Mouse (Mus musculus) CH12.LX (cell line): ENCODE measurements around the gene Kpnb1. TPM values are rescaled to one million over a fixed set of nuclear protein-coding genes. Genes with fewer than 3 reads are reported as not detected.

Experiments
- DNase-seq: peaks from one replicate; pipeline ENCODE4 v3.0.0-alpha.2; 2013; ENCODE audit errors: extremely low read depth
- H3K27ac ChIP-seq: 2 replicates; pipeline ENCODE4 v1.5.1; 2012; ENCODE audit warnings: low read depth, mild to moderate bottlenecking, control low read depth, moderate library complexity; ENCODE audit not compliant: insufficient read depth
- H3K27me3 ChIP-seq: replicated peaks from 2 replicates; pipeline ENCODE3; 2012; ENCODE audit warnings: inconsistent platforms
- H3K36me3 ChIP-seq, 2 experiments: replicated peaks in 1 of 2; 2 replicates each; pipeline versions ENCODE3 to v1.6.1; 2012; ENCODE audit warnings: inconsistent platforms in 1 of 2, low read length in 1 of 2, mild to moderate bottlenecking in 1 of 2, mixed read lengths in 1 of 2, moderate library complexity in 1 of 2; ENCODE audit not compliant: control insufficient read depth in 1 of 2, insufficient read depth in 1 of 2
- H3K4me1 ChIP-seq, 2 experiments: 2 replicates each; pipeline ENCODE4 v1.6.1; 2012; ENCODE audit warnings: inconsistent platforms in 1 of 2, moderate library complexity in 1 of 2; ENCODE audit not compliant: insufficient read depth in 2 of 2, control insufficient read depth in 1 of 2
- H3K4me2 ChIP-seq: 2 replicates; pipeline ENCODE4 v1.6.1; 2012; ENCODE audit warnings: low read depth, mild to moderate bottlenecking, control low read depth; ENCODE audit not compliant: poor library complexity, insufficient read depth, severe bottlenecking
- H3K4me3 ChIP-seq, 3 experiments: fragments of 150-350 bp in 1 of 3; sonication (generic) in 1 of 3; replicated peaks in 1 of 3; 2 replicates each; pipeline versions ENCODE3 to v1.5.1; 2011 to 2012; ENCODE audit warnings: low read depth in 2 of 3, low read length in 2 of 3, mild to moderate bottlenecking in 2 of 3, moderate library complexity in 2 of 3, control low read depth in 1 of 3, improper control_type of control experiment in 1 of 3, inconsistent platforms in 1 of 3, mixed read lengths in 1 of 3; ENCODE audit not compliant: poor library complexity in 1 of 3
- H3K79me2 ChIP-seq: replicated peaks from 2 replicates; pipeline ENCODE4 v1.6.1; 2012; ENCODE audit warnings: mild to moderate bottlenecking, moderate library complexity; ENCODE audit not compliant: control insufficient read depth, poor library complexity, insufficient read depth, severe bottlenecking; ENCODE audit errors: extremely low read depth
- H3K9ac ChIP-seq: 2 replicates; pipeline ENCODE4 v1.6.1; 2012; ENCODE audit warnings: low read depth, mild to moderate bottlenecking, control low read depth, moderate library complexity; ENCODE audit not compliant: insufficient read depth
- H3K9me3 ChIP-seq: replicated peaks from 2 replicates; pipeline ENCODE3; 2012; ENCODE audit warnings: low read length, inconsistent platforms, mixed read lengths
- CHD1 ChIP-seq: IDR thresholded peaks from 2 replicates; pipeline ENCODE4 v1.6.1; 2012; ENCODE audit warnings: low read depth, low read length, improper control_type of control experiment, inconsistent platforms
- CHD2 ChIP-seq: IDR thresholded peaks from 2 replicates; pipeline ENCODE4 v1.6.1; 2011; ENCODE audit warnings: low read length, improper control_type of control experiment
- CTCF ChIP-seq, 2 experiments: IDR thresholded peaks in 1 of 2; conservative IDR thresholded peaks in 1 of 2; 2 replicates each; pipeline ENCODE4 v1.5.1; 2011 to 2012; ENCODE audit warnings: low read depth in 2 of 2, low read length in 2 of 2, improper control_type of control experiment in 1 of 2, inconsistent platforms in 1 of 2, mild to moderate bottlenecking in 1 of 2, moderate library complexity in 1 of 2
- JUN ChIP-seq: IDR thresholded peaks from 2 replicates; pipeline ENCODE4 v1.6.1; 2011; ENCODE audit warnings: low read depth, mild to moderate bottlenecking, low read length, improper control_type of control experiment, moderate library complexity; ENCODE audit not compliant: insufficient read depth
- MAFK ChIP-seq: IDR thresholded peaks from 2 replicates; pipeline ENCODE4 v1.6.1; 2011; ENCODE audit warnings: low read length, improper control_type of control experiment; ENCODE audit not compliant: insufficient replicate concordance
- MAZ ChIP-seq: IDR thresholded peaks from 2 replicates; pipeline ENCODE4 v1.6.1; 2012; ENCODE audit warnings: low read depth, mild to moderate bottlenecking, inconsistent platforms, low read length, improper control_type of control experiment, moderate library complexity
- NRF1 ChIP-seq: IDR thresholded peaks from 2 replicates; pipeline ENCODE4 v1.6.1; 2014; ENCODE audit warnings: low read depth, mild to moderate bottlenecking, inconsistent platforms, low read length, improper control_type of control experiment, moderate library complexity
- PAX5 ChIP-seq: IDR thresholded peaks from 2 replicates; pipeline ENCODE4 v1.6.1; 2012; ENCODE audit warnings: low read length, inconsistent platforms, mixed read lengths
- POLR2A ChIP-seq: IDR thresholded peaks from 2 replicates; pipeline ENCODE4 v1.6.1; 2011; ENCODE audit warnings: low read depth, mild to moderate bottlenecking, improper control_type of control experiment, low read length
- POLR2AphosphoS2 ChIP-seq: IDR thresholded peaks from 2 replicates; pipeline ENCODE4 v1.6.1; 2011; ENCODE audit warnings: low read depth, low read length, improper control_type of control experiment
- RAD21 ChIP-seq: IDR thresholded peaks from 2 replicates; pipeline ENCODE4 v1.6.1; 2011; ENCODE audit warnings: low read depth, mild to moderate bottlenecking, low read length, improper control_type of control experiment, moderate library complexity
- SMC3 ChIP-seq: IDR thresholded peaks from 2 replicates; pipeline ENCODE4 v1.6.1; 2011; ENCODE audit warnings: low read depth, low read length, improper control_type of control experiment
- TBP ChIP-seq: conservative IDR thresholded peaks from 2 replicates; pipeline ENCODE4 v1.6.1; 2011; ENCODE audit warnings: low read depth, low read length, improper control_type of control experiment
- USF2 ChIP-seq: conservative IDR thresholded peaks from 2 replicates; pipeline ENCODE4 v1.6.1; 2011; ENCODE audit warnings: low read depth, low read length, improper control_type of control experiment
- ZNF384 ChIP-seq: IDR thresholded peaks from 2 replicates; pipeline ENCODE4 v1.6.1; 2012; ENCODE audit warnings: low read depth, low read length, improper control_type of control experiment, inconsistent platforms
- dilution Hi-C: fragments of 300-500 bp; cut with MboI; formaldehyde crosslinking; loops from 2 replicates; pipeline ENCODE4 v1.14.3; 2020; ENCODE audit warnings: low sequenced_read_pairs; ENCODE audit not compliant: extremely low pct_unique_long_range_greater_than_20kb, extremely low pct_ligation_motif_present
- in situ Hi-C: fragments of 300-500 bp; cut with MboI; formaldehyde crosslinking; loops from 3 replicates; pipeline ENCODE4 v1.14.3; 2019; ENCODE audit warnings: low sequenced_read_pairs, low pct_ligation_motif_present, low pct_unique_long_range_greater_than_20kb, mixed read lengths
- polyA plus RNA-seq: library from polyadenylated mRNA; unstranded; fragments of >175 nt; gene quantifications from 2 replicates; pipeline ENCODE4 v1.2.1, GENCODE M21; 2012; ENCODE audit warnings: low read depth; ENCODE audit not compliant: insufficient read length
- total RNA-seq, 2 experiments: library from RNA; depleted of rRNA; stranded (reverse); fragments of 300-350 nt in 1 of 2; fragments of >200 nt in 1 of 2; gene quantifications; 2 replicates each; pipeline ENCODE4 v1.2.3; 2012 to 2014

Kpnb1 gene
- total and polyA plus RNA-seq, 3 experiments, result 194 to 411 (median 234) TPM

GRCm38 (mm10) chr11:97178198-97178597 lies 9.5 kb downstream of the Kpnb1 start:
- Histone ChIP-seq H3K27me3 (no peaks in the 10 kb centered on the region), H3K9ac (no peak overlapping the region), H3K4me2 (no peak overlapping the region), H3K4me3 (no peak overlapping the region), H3K9me3 (no peaks in the 10 kb centered on the region), H3K36me3 (peaks cover 88 to 99% of the 10 kb centered on the region in 2 experiments)
- dilution Hi-C loops, result no loop called here
- DNase-seq, result no peak
- TF ChIP-seq POLR2A (0 out of 2 replicates have a peak, but pooled peaks have one; percentile 19), NRF1 (no peak)
- TF ChIP-seq, all 38 proteins: peak for 1
- peaks cover 60% of the 10 kb centered on the region for H3K79me2 ChIP-seq
- H3K27ac ChIP-seq, result no peak overlapping the region
- in situ Hi-C loops, result no loop called here
- H3K4me1 ChIP-seq, result peaks cover 0 to 45% of the 10 kb centered on the region in 2 experiments; a peak in 2 of 4 replicates

GRCm38 (mm10) chr11:97176851-97177250 lies 10.8 kb downstream of the Kpnb1 start:
- H3K79me2 ChIP-seq, result peaks cover 54% of the 10 kb centered on the region
- no peak overlapping the region for H3K9ac ChIP-seq
- peaks cover 84 to 99% of the 10 kb centered on the region in 2 experiments for H3K36me3 ChIP-seq
- H3K4me3 ChIP-seq, result no peak overlapping the region
- DNase-seq, result peak; percentile 65
- no peaks in the 10 kb centered on the region for H3K27me3 ChIP-seq
- no peak overlapping the region for H3K4me2 ChIP-seq
- in situ Hi-C loops (no loop called here), dilution Hi-C loops (no loop called here)
- peaks cover 0 to 32% of the 10 kb centered on the region in 2 experiments; a peak in 2 of 4 replicates for H3K4me1 ChIP-seq
- TF ChIP-seq RAD21 (peak; percentile 63), CTCF (conservative IDR thresholded peaks at IDR 0.05 in 1 of 2, IDR thresholded peaks at IDR 0.05 in 1 of 2; ENCODE audit: low read depth in 2 of 2, low read length in 2 of 2) (peak; percentile 37 to 76; a peak in 3 of 4 replicates), SMC3 (peak; percentile 51), CHD1 (no peak)
- H3K9me3 ChIP-seq, result no peaks in the 10 kb centered on the region
- H3K27ac ChIP-seq, result no peak overlapping the region

GRCm38 (mm10) chr11:97175499-97175898 lies 12.2 kb downstream of the Kpnb1 start:
- Histone ChIP-seq H3K27ac (no peak overlapping the region), H3K79me2 (peaks cover 41% of the 10 kb centered on the region), H3K9ac (no peak overlapping the region), H3K4me2 (no peak overlapping the region), H3K27me3 (no peaks in the 10 kb centered on the region), H3K4me3 (no peak overlapping the region), H3K4me1 (peaks cover 0 to 18% of the 10 kb centered on the region in 2 experiments; a peak in 1 of 4 replicates)
- no peak for DNase-seq
- in situ Hi-C loops, result no loop called here
- TF ChIP-seq NRF1, result no peak
- TF ChIP-seq ZNF384, result no peak
- no peak for TF ChIP-seq USF2
- no peak for TF ChIP-seq POLR2A
- no peak for TF ChIP-seq CHD2
- TF ChIP-seq POLR2AphosphoS2, result no peak
- TF ChIP-seq CHD1, result no peak
- no peak for TF ChIP-seq MAZ
- no peak for TF ChIP-seq MAFK
- no peak for TF ChIP-seq JUN
- no peak for TF ChIP-seq PAX5
- TF ChIP-seq TBP, result no peak
- TF ChIP-seq, all 38 proteins: peak for 0
- dilution Hi-C loops, result no loop called here
- H3K36me3 ChIP-seq, result peaks cover 82 to 99% of the 10 kb centered on the region in 2 experiments
- H3K9me3 ChIP-seq, result no peaks in the 10 kb centered on the region
